Mouse (Mus musculus) stomach, embryonic 15.5 days (tissue): ENCODE measurements around the gene Naalad2. TPM values are rescaled to one million over a fixed set of nuclear protein-coding genes. Genes with fewer than 3 reads are reported as not detected.
"Not testable (repeated sequence)": the region's sequence is repeated elsewhere in the genome, so short reads cannot be mapped to it uniquely, and the experiment has no call there.

Source experiments
- ATAC-seq: fragments of 200-750 bp; cut with Nextera tagmentation; 2 replicates; pipeline ENCODE4 v1.8.0; 2017; ENCODE audit warnings: low read depth, moderate number of reproducible peaks, moderate TSS enrichment; ENCODE audit not compliant: insufficient read depth, low FRiP score
- H3K27ac ChIP-seq: fragments of 300-500 bp; sonication (generic); 2 replicates; pipeline ENCODE4 v1.5.1; 2015; ENCODE audit warnings: mild to moderate bottlenecking, inconsistent platforms
- H3K27me3 ChIP-seq: fragments of 300-500 bp; sonication (generic); replicated peaks from 2 replicates; pipeline ENCODE4 v1.6.1; 2015; ENCODE audit warnings: inconsistent platforms
- H3K36me3 ChIP-seq: fragments of 300-500 bp; sonication (generic); 2 replicates; pipeline ENCODE4 v1.6.1; 2015; ENCODE audit warnings: inconsistent platforms
- H3K4me1 ChIP-seq: fragments of 300-500 bp; sonication (generic); 2 replicates; pipeline ENCODE4 v1.6.1; 2015; ENCODE audit warnings: inconsistent platforms
- H3K4me2 ChIP-seq: fragments of 300-500 bp; sonication (generic); 2 replicates; pipeline ENCODE4 v1.6.1; 2015; ENCODE audit warnings: mild to moderate bottlenecking, inconsistent platforms
- H3K4me3 ChIP-seq: fragments of 300-500 bp; sonication (generic); replicated peaks from 2 replicates; pipeline ENCODE4 v1.5.1; 2015; ENCODE audit warnings: inconsistent platforms
- H3K9ac ChIP-seq: fragments of 300-500 bp; sonication (generic); 2 replicates; pipeline ENCODE4 v1.6.1; 2015; ENCODE audit warnings: inconsistent platforms
- H3K9me3 ChIP-seq: fragments of 300-500 bp; sonication (generic); 2 replicates; pipeline ENCODE4 v1.6.1; 2016; ENCODE audit warnings: inconsistent platforms
- WGBS: fragments of 180-500 bp; shearing (Covaris S2); methylation state at CpG from one replicate; pipeline ENCODE4 v1.1.7; 2015; 5-methylcytosine and 5-hydroxymethylcytosine counted together
- polyA plus RNA-seq: library from polyadenylated mRNA; unstranded; fragments of >200 nt; fragmentation: Nextera tagmentation; extraction: Ambion mirVana; gene quantifications from 2 replicates; pipeline ENCODE4 v1.2.1, GENCODE M21; 2015

Naalad2 gene
- polyA plus RNA-seq = 3.9 and 4.3 TPM in 2 replicates

- not testable (repeated sequence) for H3K36me3 ChIP-seq, H3K9ac ChIP-seq, H3K4me3 ChIP-seq, H3K27me3 ChIP-seq, H3K4me1 ChIP-seq, H3K4me2 ChIP-seq, ATAC-seq, H3K9me3 ChIP-seq, H3K27ac ChIP-seq
- WGBS = 75% methylated on average over 2 of the region's 2 CpGs
Observed at GRCm38 (mm10) chr9:18402895-18403294, at the start of gene Naalad2. Naalad2 (minus strand) TSS chr9:18402995.

- no peaks in the 10 kb centered on the region for H3K36me3 ChIP-seq
- H3K27ac ChIP-seq = no peak overlapping the region
- no peaks in the 10 kb centered on the region for H3K4me1 ChIP-seq
- no peak for ATAC-seq
- H3K9ac ChIP-seq = no peak overlapping the region
- H3K9me3 ChIP-seq = no peaks in the 10 kb centered on the region
- no peak overlapping the region for H3K4me3 ChIP-seq
- no peaks in the 10 kb centered on the region for H3K27me3 ChIP-seq
- WGBS = 72% methylated on average over 10 of the region's 10 CpGs
- H3K4me2 ChIP-seq = no peak overlapping the region
Observed at GRCm38 (mm10) chr9:18431687-18432086, 28.9 kb upstream of the Naalad2 start.

GRCm38 (mm10) chr9:18430354-18430753 lies 27.6 kb upstream of the Naalad2 start, which contains the start of gene Mbd3l2:
Mbd3l2 (plus strand) TSS chr9:18430654.
- Histone ChIP-seq H3K4me2 (no peak within 1 kb of the TSS), H3K27me3 (no peaks in the 10 kb centered on the region), H3K4me1 (no peaks in the 10 kb centered on the region), H3K9ac (no peak within 1 kb of the TSS), H3K4me3 (no peak within 1 kb of the TSS), H3K27ac (no peak within 1 kb of the TSS), H3K9me3 (no peaks in the 10 kb centered on the region), H3K36me3 (no peaks in the 10 kb centered on the region)
- ATAC-seq = no peak

- H3K27ac ChIP-seq, H3K27me3 ChIP-seq, H3K9ac ChIP-seq, H3K4me2 ChIP-seq, ATAC-seq, H3K4me1 ChIP-seq, H3K9me3 ChIP-seq, H3K4me3 ChIP-seq, H3K36me3 ChIP-seq: not testable (repeated sequence)
- 83% methylated on average over 4 of the region's 4 CpGs for WGBS
Observed at GRCm38 (mm10) chr9:18412371-18412770, 9.6 kb upstream of the Naalad2 start.

- Histone ChIP-seq H3K4me3 (no peak within 1 kb of the TSS), H3K27ac (no peak within 1 kb of the TSS)
- 77% methylated on average over 1 of the region's 1 CpGs for WGBS
Observed at GRCm38 (mm10) chr9:18404118-18404517, 1.3 kb upstream of the Naalad2 start, which contains the start of gene Ubtfl1. Ubtfl1 (plus strand) TSS chr9:18404418.

GRCm38 (mm10) chr9:18399629-18400028 lies 3.2 kb downstream of the Naalad2 start:
- no peaks in the 10 kb centered on the region for H3K9me3 ChIP-seq
- no peak overlapping the region for H3K4me2 ChIP-seq
- WGBS = 90% methylated on average over 1 of the region's 1 CpGs
- H3K27me3 ChIP-seq = no peaks in the 10 kb centered on the region
- no peak overlapping the region for H3K9ac ChIP-seq
- no peak overlapping the region for H3K4me3 ChIP-seq
- no peaks in the 10 kb centered on the region for H3K36me3 ChIP-seq
- no peak for ATAC-seq
- no peak overlapping the region for H3K27ac ChIP-seq
- H3K4me1 ChIP-seq = no peaks in the 10 kb centered on the region

More at GRCm38 (mm10) chr9:18404118-18404517, 1.3 kb upstream of the Naalad2 start, which contains the start of gene Ubtfl1:
- Histone ChIP-seq H3K4me1 (no peaks in the 10 kb centered on the region), H3K4me2 (no peak within 1 kb of the TSS), H3K27me3 (no peaks in the 10 kb centered on the region), H3K9ac (no peak within 1 kb of the TSS), H3K36me3 (no peaks in the 10 kb centered on the region), H3K9me3 (no peaks in the 10 kb centered on the region)
- ATAC-seq = no peak

- no peak for ATAC-seq
- Histone ChIP-seq H3K4me2 (no peak overlapping the region), H3K27me3 (no peaks in the 10 kb centered on the region), H3K9ac (no peak overlapping the region), H3K27ac (no peak overlapping the region), H3K4me3 (no peak overlapping the region), H3K9me3 (no peaks in the 10 kb centered on the region), H3K36me3 (no peaks in the 10 kb centered on the region), H3K4me1 (no peaks in the 10 kb centered on the region)
- 28% methylated on average over 6 of the region's 6 CpGs for WGBS
Observed at GRCm38 (mm10) chr9:18385782-18386181, 17.0 kb downstream of the Naalad2 start.

GRCm38 (mm10) chr9:18373026-18373425 lies 29.8 kb downstream of the Naalad2 start:
- H3K4me1 ChIP-seq, H3K36me3 ChIP-seq, ATAC-seq, H3K27ac ChIP-seq, H3K27me3 ChIP-seq, H3K9ac ChIP-seq, H3K9me3 ChIP-seq, H3K4me2 ChIP-seq, H3K4me3 ChIP-seq: not testable (repeated sequence)
- 90% methylated on average over 1 of the region's 1 CpGs for WGBS

GRCm38 (mm10) chr9:18319990-18320389 lies 82.8 kb downstream of the Naalad2 start:
- Histone ChIP-seq H3K4me2 (no peak overlapping the region), H3K27ac (no peak overlapping the region), H3K9me3 (no peaks in the 10 kb centered on the region), H3K36me3 (no peaks in the 10 kb centered on the region), H3K9ac (no peak overlapping the region), H3K27me3 (no peaks in the 10 kb centered on the region), H3K4me1 (no peaks in the 10 kb centered on the region), H3K4me3 (no peak overlapping the region)
- WGBS = 92% methylated on average over 3 of the region's 3 CpGs
- no peak for ATAC-seq

GRCm38 (mm10) chr9:18298301-18298700 lies 104.5 kb downstream of the Naalad2 start:
- no peak for ATAC-seq

GRCm38 (mm10) chr9:18293026-18293781 lies 109.6 kb downstream of the Naalad2 start:
- Histone ChIP-seq H3K27me3 (no peaks in the 10 kb centered on the region), H3K4me3 (peak overlapping the region; percentile 90), H3K4me2 (peak overlapping the region; percentile 49), H3K4me1 (peaks cover 2% of the 10 kb centered on the region), H3K27ac (no peak overlapping the region), H3K9me3 (no peaks in the 10 kb centered on the region), H3K9ac (peak overlapping the region; percentile 94; the same call in 1 of the 2 replicates), H3K36me3 (no peaks in the 10 kb centered on the region)
- WGBS = 29% methylated on average over 6 of the region's 6 CpGs
- ATAC-seq = no peak

More at GRCm38 (mm10) chr9:18298301-18298700, 104.5 kb downstream of the Naalad2 start:
- Histone ChIP-seq H3K4me3 (no peak overlapping the region), H3K36me3 (peaks cover 21% of the 10 kb centered on the region), H3K4me1 (peaks cover 2% of the 10 kb centered on the region), H3K9me3 (no peaks in the 10 kb centered on the region), H3K9ac (no peak overlapping the region), H3K4me2 (no peak overlapping the region), H3K27me3 (no peaks in the 10 kb centered on the region), H3K27ac (no peak overlapping the region)
- WGBS = 94% methylated on average over 6 of the region's 6 CpGs

- H3K4me1 ChIP-seq = peaks cover 2% of the 10 kb centered on the region
- H3K27ac ChIP-seq = peak overlapping the region; percentile 90
- H3K4me3 ChIP-seq = peak overlapping the region; percentile 90
- under 1% methylated on average over 24 of the region's 24 CpGs for WGBS
- peak overlapping the region; percentile 94 for H3K9ac ChIP-seq
- peak overlapping the region; percentile 49 for H3K4me2 ChIP-seq
- H3K27me3 ChIP-seq = no peaks in the 10 kb centered on the region
- no peak for ATAC-seq
- no peaks in the 10 kb centered on the region for H3K9me3 ChIP-seq
- no peaks in the 10 kb centered on the region for H3K36me3 ChIP-seq
Observed at GRCm38 (mm10) chr9:18292443-18292922, 110.3 kb downstream of the Naalad2 start.
